Mouse (Mus musculus) lung, adult 18-20 months (tissue): Measurements from ENCODE around the gene AI597479.

ENCODE experiments used
- DNase-seq, 2 experiments: peaks; one replicate each; pipeline ENCODE4 v3.0.0; 2022; ENCODE audit warnings: mixed read lengths in 2 of 2

Gene AI597479

GRCm38 (mm10) chr1:43098031-43098984, at the start of gene AI597479, which contains the start of gene Tgfbrap1:
AI597479 (plus strand) TSS chr1:43098710.
Tgfbrap1 (minus strand) TSS chr1:43098637.
- DNase-seq: peak; percentile 88 to 91

GRCm38 (mm10) chr1:43051903-43052302, 46.6 kb upstream of the AI597479 start:
- peak in 1 of 2 experiments; percentile 8 for DNase-seq

- DNase-seq: peak; percentile 63 to 72
Observed at GRCm38 (mm10) chr1:43065615-43066310, 32.7 kb upstream of the AI597479 start.

- DNase-seq: peak in 1 of 2 experiments; percentile 29
Observed at GRCm38 (mm10) chr1:43066573-43066972, 31.9 kb upstream of the AI597479 start.

GRCm38 (mm10) chr1:43067551-43067950, 31.0 kb upstream of the AI597479 start:
- no peak for DNase-seq

GRCm38 (mm10) chr1:43070726-43071125, 27.8 kb upstream of the AI597479 start:
- peak; percentile 55 to 64 for DNase-seq

GRCm38 (mm10) chr1:43072028-43072427, 26.5 kb upstream of the AI597479 start:
- DNase-seq: no peak

- no peak for DNase-seq
Observed at GRCm38 (mm10) chr1:43072561-43072960, 25.9 kb upstream of the AI597479 start.

GRCm38 (mm10) chr1:43074791-43075190, 23.7 kb upstream of the AI597479 start:
- DNase-seq: no peak

- no peak for DNase-seq
Observed at GRCm38 (mm10) chr1:43078124-43078523, 20.4 kb upstream of the AI597479 start.

GRCm38 (mm10) chr1:43082946-43083345, 15.6 kb upstream of the AI597479 start:
- no peak for DNase-seq

GRCm38 (mm10) chr1:43090418-43090817, 8.1 kb upstream of the AI597479 start:
- no peak for DNase-seq

GRCm38 (mm10) chr1:43091306-43092055, 7.0 kb upstream of the AI597479 start:
- DNase-seq: no peak

- peak; percentile 62 to 66 for DNase-seq
Observed at GRCm38 (mm10) chr1:43092056-43093015, 6.2 kb upstream of the AI597479 start.

- DNase-seq: no peak
Observed at GRCm38 (mm10) chr1:43094206-43094605, 4.3 kb upstream of the AI597479 start.

- peak in 1 of 2 experiments; percentile 7 for DNase-seq
Observed at GRCm38 (mm10) chr1:43108729-43109128, 10.2 kb downstream of the AI597479 start.

- peak; percentile 40 to 65 for DNase-seq
Observed at GRCm38 (mm10) chr1:43110556-43110955, 12.0 kb downstream of the AI597479 start.

- DNase-seq: peak; percentile 39 to 54
Observed at GRCm38 (mm10) chr1:43112882-43113281, 14.4 kb downstream of the AI597479 start.

GRCm38 (mm10) chr1:43117435-43117834, 18.9 kb downstream of the AI597479 start:
- DNase-seq: no peak

- no peak for DNase-seq
Observed at GRCm38 (mm10) chr1:43120950-43121349, 22.4 kb downstream of the AI597479 start.

GRCm38 (mm10) chr1:43122616-43123015, 24.1 kb downstream of the AI597479 start:
- no peak for DNase-seq
